Mouse (Mus musculus) stomach, postnatal 0 days (tissue): ENCODE results near the gene P4ha2.

Experiments used
- CTCF ChIP-seq: IDR thresholded peaks from 2 replicates; pipeline ENCODE4 v1.5.1; 2016; ENCODE audit warnings: antibody characterized with exemption, low read depth, mild to moderate bottlenecking, moderate library complexity
- EP300 ChIP-seq: optimal IDR thresholded peaks from 2 replicates; pipeline ENCODE3; 2016; ENCODE audit warnings: antibody characterized with exemption

DNA sequence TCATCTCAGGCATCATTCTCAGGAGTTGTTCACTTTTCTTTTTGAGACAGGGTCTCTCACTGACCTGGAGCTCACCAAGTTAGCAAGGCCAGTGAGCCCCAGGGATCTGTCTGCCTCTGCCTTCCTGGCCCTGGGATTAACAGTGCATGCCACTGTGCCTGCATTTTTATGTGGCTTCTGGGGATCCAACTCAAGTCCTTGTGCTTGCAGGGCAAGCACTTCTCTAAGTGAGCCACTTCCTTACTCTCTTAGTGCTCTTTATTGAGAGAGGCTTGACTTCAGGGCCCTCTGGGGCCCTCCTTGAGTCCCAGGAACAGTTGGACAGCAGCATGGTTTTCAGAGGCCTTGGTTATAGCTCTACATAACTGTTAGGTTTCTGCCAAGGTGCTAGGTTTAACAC, 56.6 kb downstream of the P4ha2 start:
- TF ChIP-seq CTCF (no peak), EP300 (no peak)
